Mouse (Mus musculus) bone marrow macrophage, adult 2 months (primary cell): ENCODE results near the gene Gm3045. TPM values are rescaled to one million over a fixed set of nuclear protein-coding genes. Genes with fewer than 3 reads are reported as not detected.

ENCODE experiments used
- H3K27ac ChIP-seq: 2 replicates; pipeline ENCODE4 v1.5.1; 2012; ENCODE audit warnings: low read depth, low read length; ENCODE audit not compliant: insufficient read depth
- H3K4me1 ChIP-seq: 2 replicates; pipeline ENCODE4 v1.6.1; 2012; ENCODE audit warnings: low read length; ENCODE audit not compliant: control insufficient read depth, insufficient read depth
- H3K4me3 ChIP-seq: 2 replicates; pipeline ENCODE4 v1.5.1; 2012; ENCODE audit warnings: mild to moderate bottlenecking, low read length, moderate library complexity; ENCODE audit not compliant: insufficient read depth
- CTCF ChIP-seq: IDR thresholded peaks from 2 replicates; pipeline ENCODE4 v1.5.1; 2012; ENCODE audit warnings: low read depth, mild to moderate bottlenecking, low read length, moderate library complexity
- POLR2A ChIP-seq: IDR thresholded peaks from 2 replicates; pipeline ENCODE4 v1.6.1; 2012; ENCODE audit warnings: mild to moderate bottlenecking, low read depth, low read length, borderline replicate concordance
- polyA plus RNA-seq: library from polyadenylated mRNA; stranded (reverse); fragments of >200 nt; gene quantifications from 2 replicates; pipeline ENCODE4 v1.2.4, GENCODE M21; 2012; ENCODE audit not compliant: missing spikeins, insufficient read depth, insufficient read length

The Gm3045 gene
- polyA plus RNA-seq, 1 experiment, result not detected

GRCm38 (mm10) chr13:56478027-56478426, 51.6 kb downstream of the Gm3045 start:
- TF ChIP-seq POLR2A, result no peak
- TF ChIP-seq CTCF, result no peak
- Histone ChIP-seq H3K4me3 (no peak overlapping the region), H3K27ac (no peak overlapping the region), H3K4me1 (peaks cover 7% of the 10 kb centered on the region; the same call in 1 of the 2 replicates)

- TF ChIP-seq POLR2A, result no peak
- no peak for TF ChIP-seq CTCF
- Histone ChIP-seq H3K27ac (no peak within 1 kb of the TSS), H3K4me3 (no peak within 1 kb of the TSS), H3K4me1 (peaks cover 4% of the 10 kb centered on the region; the same call in 1 of the 2 replicates)
Observed at GRCm38 (mm10) chr13:56482146-56482545, 55.8 kb downstream of the Gm3045 start, which contains the start of gene Il9. Gene Il9 (minus strand): TSS chr13:56482246.

Other genes with a start within 250 kb of the Gm3045 start
- gene Tifab, start 247.7 kb upstream of the Gm3045 start, polyA plus RNA-seq, result 107 and 112 TPM in 2 replicates
- not detected in 2 replicates for gene Neurog1, start 174.4 kb upstream of the Gm3045 start, polyA plus RNA-seq
- 0.73 and 1.5 TPM in 2 replicates for gene Cxcl14, start 130.0 kb upstream of the Gm3045 start, polyA plus RNA-seq
- not detected in 2 replicates for gene Slc25a48, start 11.8 kb downstream of the Gm3045 start, polyA plus RNA-seq
- not detected in 2 replicates for gene Il9, start 55.7 kb downstream of the Gm3045 start, polyA plus RNA-seq
- 1.6 and 2.1 TPM in 2 replicates for gene Fbxl21, start 95.9 kb downstream of the Gm3045 start, polyA plus RNA-seq
- gene Lect2, start 121.9 kb downstream of the Gm3045 start, polyA plus RNA-seq, result not detected in 2 replicates
- 386 and 398 TPM in 2 replicates for gene Tgfbi, start 182.9 kb downstream of the Gm3045 start, polyA plus RNA-seq